Mouse (Mus musculus) cerebellum, adult 2 months (tissue): ENCODE measurements around the gene Zbtb7a.
A peak's percentile ranks its signal among the peaks of the same experiment; 100 is the strongest.

Experiments
- CTCF ChIP-seq: fragments of 200-500 bp; IDR thresholded peaks from 2 replicates; pipeline ENCODE4 v1.5.1; 2011; ENCODE audit warnings: low read depth, mild to moderate bottlenecking, control low read depth, low read length, moderate library complexity, borderline replicate concordance; ENCODE audit not compliant: insufficient read depth
- POLR2A ChIP-seq: fragments of 200-500 bp; IDR thresholded peaks from 2 replicates; pipeline ENCODE4 v1.6.1; 2011; ENCODE audit warnings: low read length, control low read depth, borderline replicate concordance; ENCODE audit not compliant: insufficient read depth

DNA sequence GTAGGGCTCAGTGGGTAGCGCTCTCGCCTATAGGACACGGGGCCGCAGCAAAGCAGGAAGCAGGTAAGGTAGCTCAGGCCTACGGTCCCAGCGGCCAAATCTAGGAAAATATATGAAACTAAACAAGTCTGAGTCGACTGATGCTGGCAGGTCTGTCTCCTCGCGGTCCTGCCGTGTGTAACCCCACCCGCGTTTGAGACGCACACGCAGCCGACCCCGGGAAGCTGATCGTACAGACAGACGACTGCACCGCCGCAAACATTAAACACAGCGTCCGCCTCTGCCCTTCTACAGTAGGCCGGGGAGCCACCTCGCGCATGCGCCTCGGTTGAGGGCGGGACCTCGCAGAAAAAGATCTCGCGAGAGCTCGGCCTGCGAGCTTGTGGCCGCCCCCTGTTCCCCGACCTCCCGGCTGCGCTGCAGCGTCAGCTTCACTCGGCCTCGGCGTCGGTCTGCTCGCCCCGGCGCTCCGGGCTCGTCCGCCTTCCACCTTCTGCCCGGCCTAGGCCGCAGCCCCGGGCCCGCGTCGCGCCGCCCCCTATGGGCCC, 29.4 kb upstream of the Zbtb7a start, which contains the start of gene Map2k2:
- TF ChIP-seq CTCF (no peak), POLR2A (peak; percentile 99)
